Mouse (Mus musculus): ENCODE measurements around the gene Cpe.
A peak's percentile ranks its signal among the peaks of the same experiment; 100 is the strongest.

Gene Cpe

DNA sequence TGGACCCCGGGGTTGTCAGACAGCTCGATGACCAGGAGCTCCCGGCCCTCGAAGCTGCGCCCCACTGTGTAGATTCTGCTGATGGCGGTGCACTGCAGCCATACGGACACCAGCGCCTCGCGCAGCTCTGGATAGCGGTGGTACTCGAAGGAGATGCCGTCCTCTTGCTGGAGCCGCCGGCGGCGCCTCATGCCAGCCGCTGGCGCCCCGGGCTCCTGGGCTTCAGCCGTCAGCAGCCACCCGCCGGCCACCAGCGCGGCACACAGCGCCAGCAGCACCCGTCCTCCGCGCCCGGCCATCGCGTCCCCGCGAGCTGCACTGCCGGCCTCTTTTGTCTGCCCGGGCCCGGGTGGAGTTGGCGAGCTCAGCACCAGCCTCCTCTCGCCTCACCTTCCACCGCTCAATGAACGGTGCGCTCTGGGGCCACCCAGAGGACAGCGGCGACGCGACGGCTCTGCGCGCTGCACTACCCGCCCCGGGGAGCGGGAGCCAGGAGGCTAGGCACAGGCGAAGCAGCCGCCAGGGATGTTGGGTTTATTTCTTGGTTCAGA is at the start of gene Cpe:
TSS of gene Cpe (minus strand) at position 404 of the 551 bp plus-strand sequence.
- DNase-seq (ENCODE audit: low spot score in 2 of 2), result peak; percentile 87 to 91

DNA sequence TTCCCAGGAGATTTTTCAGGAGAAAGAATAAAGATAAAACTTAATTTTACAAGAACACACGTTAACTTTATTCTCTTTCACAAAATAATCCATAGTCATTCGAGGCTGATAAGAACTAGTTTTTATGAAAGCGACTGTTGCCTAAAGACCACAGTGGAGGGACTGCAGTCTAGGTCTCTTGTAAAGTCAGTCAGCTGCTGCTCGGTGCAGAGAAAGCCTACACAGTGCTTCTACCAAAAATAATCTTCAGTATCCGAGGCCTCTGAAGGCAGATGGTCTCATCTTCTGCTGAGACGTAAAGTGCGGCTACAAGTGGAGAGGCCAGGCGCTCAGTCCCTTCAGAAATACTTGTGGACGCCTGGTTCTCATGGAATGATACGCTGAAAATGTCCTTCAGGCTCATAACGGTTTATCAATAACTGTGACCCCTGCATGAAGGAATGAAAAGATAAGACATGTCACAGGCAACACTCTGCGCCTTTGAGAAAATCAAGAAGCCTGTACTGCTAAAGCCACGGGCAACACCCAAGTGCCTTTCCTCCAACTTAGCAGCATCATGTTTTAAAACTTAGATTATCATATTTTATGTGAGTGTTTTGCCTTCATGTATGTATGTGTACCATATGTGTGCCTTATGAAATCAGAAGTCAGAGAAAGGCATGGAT is 47.8 kb upstream of the Cpe start:
- DNase-seq (ENCODE audit: low spot score in 2 of 2), result no peak

DNA sequence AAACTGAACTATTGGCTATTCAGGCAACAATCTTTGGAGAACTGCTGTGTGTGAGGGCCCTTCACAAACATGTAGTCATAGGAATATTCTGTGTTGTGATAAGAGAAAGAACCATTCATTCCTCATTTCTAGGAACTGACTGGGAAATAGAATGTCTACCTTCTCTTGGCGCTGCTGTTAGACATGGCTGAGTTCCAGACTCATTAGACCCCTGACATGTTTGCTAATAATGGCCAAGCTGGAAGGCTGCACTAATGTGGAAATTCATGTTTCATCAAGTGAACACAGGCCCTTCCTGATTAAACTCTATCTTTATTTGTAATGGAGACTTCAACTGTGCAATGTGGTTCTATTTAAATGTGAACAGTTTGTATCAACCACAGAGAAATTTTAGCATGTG is 46.1 kb upstream of the Cpe start:
- no peak for DNase-seq (ENCODE audit: low spot score in 2 of 2)

DNA sequence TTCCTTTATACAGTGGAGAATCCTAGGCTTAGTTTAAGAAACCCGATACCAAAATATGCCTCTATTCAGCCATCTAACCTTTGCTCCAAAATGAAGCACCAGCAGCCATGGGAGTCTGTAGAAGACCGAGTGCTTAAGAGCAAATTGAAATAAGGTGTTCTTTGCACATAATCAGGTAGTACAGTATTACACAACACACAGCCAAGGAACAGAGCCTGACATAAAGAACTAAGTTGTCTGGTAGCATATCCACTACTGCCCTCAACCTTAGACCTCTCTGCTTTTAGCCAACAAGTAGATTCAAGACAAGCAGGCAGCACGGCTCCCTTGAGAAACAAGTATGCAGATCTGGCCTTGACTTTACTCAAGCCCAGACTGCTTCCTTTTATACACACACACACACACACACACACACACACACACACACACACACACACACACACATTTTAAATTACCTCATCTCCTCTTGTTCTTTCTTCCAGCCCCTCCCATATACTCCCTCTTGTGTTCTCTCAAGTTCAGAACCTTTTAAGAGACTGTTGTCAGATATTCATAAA is 44.0 kb upstream of the Cpe start:
- DNase-seq (ENCODE audit: low spot score in 2 of 2), result no peak

DNA sequence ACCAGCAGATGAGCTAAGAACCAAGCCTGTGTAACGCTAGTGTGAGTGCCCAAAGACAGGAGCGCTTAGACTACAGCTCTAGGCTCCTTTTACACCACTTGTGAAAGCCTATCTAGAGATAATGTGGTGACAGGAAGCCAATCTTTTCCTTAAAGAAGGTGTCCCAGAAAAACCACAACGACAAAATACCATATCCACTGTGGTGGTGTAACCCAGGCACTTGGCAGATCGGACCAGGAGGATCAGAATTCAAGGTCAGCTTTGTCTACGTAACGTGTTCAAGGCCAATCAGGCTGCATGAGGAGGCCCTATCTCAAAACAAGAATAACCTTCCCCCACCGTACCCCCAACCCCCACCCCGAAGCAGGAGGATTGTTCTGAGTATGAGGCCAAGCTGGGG is 42.3 kb upstream of the Cpe start:
- no peak for DNase-seq (ENCODE audit: low spot score in 2 of 2)

DNA sequence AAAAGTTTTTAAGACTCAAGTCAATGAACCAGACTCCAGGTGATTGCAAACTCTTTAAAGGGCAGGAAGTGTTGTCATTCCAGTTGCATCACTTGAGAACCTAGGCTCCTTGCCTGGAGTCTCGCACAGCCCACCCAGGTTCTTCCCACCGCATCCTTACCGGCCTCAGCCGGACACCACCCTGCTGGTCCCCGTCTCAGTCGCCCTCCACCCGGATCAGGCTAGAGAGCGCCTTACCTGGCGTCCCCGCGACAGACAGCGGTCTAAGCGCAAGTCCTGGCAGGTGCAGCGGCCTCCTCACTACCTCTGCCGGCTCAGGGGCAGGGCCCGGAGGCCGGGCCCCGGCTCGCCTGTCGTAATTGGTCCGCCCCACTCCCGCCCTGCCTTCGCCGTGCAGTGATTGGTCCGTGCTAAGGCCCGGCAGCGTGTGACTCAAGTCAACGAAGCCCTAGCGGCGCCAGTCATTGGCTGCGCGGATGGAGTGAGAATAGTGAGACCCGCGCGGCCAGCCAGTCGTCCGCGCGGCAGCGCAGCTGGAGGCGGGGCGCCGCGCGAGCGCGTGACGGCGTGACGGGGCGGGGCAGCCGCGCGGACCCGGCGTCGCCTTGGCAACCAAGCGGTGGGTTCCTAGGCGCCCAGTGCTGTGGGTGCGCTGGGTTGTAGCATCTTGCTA is 40.6 kb upstream of the Cpe start, which contains the start of gene Msmo1:
TSS of gene Msmo1 (minus strand) at position 522 of the 673 bp plus-strand sequence.
- DNase-seq (ENCODE audit: low spot score in 2 of 2), result peak; percentile 98

DNA sequence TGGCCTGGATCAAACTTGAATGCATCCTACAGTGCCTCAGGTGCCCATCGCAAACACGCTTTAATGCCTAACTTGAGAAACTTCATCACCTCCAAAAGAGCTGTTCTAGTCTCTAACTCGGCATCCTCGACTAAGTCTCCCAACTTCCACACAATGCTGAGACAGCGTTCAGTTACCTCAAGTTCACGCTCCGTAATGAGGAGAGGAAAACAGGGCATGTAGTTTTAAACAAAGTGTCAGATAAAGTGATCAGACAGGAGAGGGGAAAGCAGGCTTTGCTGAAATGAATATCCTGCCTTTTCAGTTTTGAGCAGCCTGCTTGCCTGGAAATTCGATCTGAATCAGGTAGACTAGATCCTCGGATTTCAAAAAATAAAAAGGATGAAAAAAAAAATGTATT is 39.7 kb upstream of the Cpe start:
- no peak for DNase-seq (ENCODE audit: low spot score in 2 of 2)

DNA sequence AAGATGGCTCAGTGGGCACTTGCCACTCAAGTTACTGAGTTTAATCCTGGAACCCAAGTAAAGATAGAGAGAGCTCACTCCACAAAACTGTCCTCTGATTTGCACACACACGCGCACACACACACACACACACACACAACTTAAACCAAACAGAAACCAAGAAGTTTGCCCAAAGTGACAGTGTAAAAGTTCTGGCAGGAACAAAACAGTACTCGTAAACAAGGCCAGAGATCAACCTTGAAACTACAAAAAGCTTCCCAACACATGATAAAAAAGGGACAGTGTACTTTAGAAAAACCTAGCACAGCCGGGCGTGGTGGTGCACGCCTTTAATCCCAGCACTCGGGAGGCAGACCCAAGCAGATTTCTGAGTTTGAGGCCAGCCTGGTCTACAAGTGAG is 35.3 kb upstream of the Cpe start:
- DNase-seq (ENCODE audit: low spot score in 2 of 2), result no peak

DNA sequence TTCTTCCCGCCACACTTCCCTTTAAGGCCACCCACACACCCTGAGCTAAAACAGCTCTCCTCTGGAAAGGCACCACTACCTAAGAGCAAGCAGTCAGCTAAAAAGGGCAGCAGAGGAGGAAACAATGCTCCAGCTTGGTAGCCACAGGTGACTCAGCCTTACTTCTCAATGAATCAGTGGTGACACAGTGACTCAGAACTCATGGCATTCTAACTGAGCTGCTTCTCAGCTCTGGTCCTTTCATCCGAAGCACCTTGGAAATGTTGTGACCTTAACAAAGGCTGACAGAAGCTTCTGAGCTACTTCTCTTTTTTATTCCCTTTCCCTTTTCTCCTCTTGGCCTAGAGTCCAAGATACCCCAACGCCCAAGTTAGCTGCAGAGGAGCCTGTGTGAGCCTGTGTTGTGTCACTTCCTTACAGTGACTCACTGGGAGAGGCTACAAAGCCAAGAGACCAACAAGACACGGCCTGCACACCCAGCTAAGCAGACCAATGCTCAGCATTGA is 33.4 kb upstream of the Cpe start:
- peak; percentile 32 to 52 for DNase-seq (ENCODE audit: low spot score in 2 of 2)

DNA sequence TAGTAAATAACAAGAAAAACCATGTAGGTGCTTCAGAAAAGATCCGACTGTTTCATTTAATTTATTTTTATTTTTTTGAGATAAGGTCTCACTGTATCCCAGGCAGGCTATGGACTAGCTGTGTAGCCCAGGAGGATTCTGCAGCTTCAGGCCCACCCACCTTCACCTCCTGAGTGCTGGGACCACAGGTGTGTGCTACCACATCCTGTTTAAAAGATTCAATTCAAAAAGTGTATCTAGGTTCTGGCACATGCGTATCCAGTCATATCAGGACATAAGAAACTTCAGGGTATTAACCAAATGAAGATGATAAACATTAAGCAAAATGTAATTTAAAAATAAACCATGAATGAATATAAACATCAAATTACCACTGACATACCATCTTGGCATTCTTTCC is 30.4 kb upstream of the Cpe start:
- DNase-seq (ENCODE audit: low spot score in 2 of 2), result no peak

DNA sequence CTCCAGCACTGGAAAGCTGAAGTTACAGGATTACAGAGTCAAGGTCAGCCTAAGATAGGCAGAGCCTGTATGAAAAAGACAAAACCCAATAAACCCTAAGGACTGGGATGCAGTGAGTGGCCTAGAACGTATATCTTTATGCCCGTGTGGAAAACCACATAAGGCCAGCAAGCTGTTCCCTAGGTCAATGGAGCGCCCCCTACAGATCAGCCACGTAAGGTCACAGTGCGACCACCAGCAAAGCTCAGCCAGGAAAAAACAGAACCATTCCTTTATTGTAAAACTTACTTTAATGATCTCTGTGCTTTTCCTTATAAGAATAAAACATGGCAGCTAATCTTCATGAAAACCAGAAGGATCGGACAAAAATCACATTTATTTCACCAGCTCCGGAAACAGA is 25.0 kb upstream of the Cpe start:
- DNase-seq (ENCODE audit: low spot score in 2 of 2), result no peak

DNA sequence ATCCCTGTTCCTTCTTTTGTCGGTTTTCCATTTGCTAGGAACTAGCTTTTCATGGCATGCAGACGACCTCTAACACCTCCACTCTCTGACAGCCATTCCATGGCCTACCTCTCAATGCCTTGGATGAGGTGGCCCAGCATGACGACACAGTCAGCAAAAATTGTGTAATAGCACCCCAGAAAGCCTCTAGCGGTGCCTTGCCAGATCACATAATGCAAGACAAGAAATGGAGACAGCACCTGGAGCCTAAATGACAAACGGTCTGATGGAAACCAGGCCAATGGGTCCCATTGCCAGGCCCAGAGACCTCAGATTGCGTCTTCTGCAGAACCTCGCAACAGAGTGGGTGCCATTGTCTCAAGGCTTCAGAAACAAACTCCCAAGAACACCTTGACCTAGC is 19.6 kb upstream of the Cpe start:
- no peak for DNase-seq (ENCODE audit: low spot score in 2 of 2)

DNA sequence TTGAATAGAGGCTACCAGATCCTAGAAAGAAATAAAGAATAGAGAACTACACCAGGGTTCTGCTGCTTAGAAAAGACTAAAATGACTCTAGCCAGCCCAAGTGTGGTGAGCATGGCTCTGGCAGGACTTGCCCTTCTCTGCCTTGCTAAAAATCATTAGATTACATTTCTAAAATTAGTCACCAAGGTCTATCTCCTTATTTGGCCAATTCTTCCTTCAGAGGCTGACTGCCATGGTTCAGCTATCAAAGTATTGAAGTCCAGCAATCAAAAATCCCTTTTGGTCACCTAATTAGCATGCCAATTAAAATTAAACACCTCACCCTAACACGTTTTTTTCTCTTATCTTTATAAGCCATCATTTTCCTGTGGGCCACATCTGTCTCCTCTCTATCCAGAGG is 18.7 kb upstream of the Cpe start:
- no peak for DNase-seq (ENCODE audit: low spot score in 2 of 2)

DNA sequence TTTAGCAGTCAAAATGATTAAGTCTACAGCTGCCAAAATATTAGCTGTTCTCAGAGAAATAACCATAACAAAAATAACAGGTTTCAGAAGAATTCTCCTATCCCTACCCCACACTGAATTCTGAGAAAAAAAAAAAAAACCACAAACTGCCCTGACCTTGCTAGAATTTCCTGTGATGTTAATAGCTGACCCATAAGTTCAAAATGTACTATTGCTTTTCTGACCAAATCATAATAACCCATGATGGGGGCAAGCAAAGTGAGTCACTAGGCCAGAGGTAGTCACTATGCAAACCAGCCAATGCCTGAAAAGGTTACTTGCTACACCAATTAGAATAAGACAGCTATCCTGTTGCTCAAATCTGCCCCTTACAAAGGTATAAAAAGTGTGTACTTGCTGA is 14.6 kb upstream of the Cpe start:
- no peak for DNase-seq (ENCODE audit: low spot score in 2 of 2)

DNA sequence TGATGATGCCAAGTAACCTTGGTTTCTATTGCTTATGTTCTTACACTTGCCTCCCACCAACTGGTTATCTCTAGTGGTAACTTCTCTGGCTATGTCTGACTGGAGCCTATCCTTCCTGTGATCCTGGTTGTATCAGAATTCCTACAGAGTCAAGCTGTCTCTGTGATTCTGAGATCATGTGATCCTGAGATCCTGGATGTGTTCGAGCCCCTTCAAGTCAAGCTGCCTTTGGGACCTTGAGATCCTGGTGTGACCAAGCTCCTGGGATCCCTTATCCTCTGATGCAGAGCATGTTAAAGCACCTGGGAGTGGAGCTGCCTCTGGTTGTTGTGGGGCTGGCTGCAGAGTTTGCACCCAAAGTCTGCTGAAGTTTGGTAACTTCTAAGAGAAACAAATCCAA is 10.3 kb upstream of the Cpe start:
- no peak for DNase-seq (ENCODE audit: low spot score in 2 of 2)

DNA sequence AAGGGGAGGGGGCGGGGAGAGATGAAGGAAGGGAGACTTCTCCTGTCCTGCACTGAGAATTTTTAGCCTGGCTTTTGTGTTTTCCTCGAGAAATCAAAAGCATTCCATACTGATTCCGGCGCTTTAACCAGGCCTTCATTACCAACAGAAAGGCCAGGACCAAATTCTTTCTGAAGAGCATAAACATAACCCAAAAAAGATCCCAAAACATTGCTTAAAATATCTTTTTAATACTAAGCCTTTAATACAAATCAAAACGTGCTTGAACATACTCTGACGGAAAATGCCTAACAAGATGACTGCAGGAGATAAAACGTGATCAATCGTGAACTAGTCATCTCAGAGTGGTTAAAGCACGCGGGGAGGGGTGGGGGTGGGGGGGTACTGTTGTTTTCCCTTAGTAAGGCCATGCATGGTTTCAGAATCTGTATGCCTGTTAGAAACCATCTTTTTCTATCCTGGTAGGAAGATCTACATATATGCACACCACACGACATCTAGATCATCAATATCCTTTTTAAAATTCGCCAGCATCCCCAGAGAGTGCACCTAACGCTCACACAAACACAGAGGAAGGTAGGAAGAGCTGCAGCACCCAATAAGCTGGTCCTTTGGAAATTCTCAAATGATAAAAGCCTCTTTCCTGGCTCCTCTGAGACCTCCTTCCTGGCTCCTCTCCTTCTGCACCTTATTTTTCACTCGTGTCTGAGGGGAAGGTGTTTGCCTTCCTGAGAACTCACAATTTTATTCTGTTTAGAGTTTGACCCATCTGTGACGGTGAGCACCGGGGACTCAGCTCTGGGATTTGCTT is 1.1 kb downstream of the Cpe start:
- peak; percentile 20 to 44 for DNase-seq (ENCODE audit: low spot score in 2 of 2)

DNA sequence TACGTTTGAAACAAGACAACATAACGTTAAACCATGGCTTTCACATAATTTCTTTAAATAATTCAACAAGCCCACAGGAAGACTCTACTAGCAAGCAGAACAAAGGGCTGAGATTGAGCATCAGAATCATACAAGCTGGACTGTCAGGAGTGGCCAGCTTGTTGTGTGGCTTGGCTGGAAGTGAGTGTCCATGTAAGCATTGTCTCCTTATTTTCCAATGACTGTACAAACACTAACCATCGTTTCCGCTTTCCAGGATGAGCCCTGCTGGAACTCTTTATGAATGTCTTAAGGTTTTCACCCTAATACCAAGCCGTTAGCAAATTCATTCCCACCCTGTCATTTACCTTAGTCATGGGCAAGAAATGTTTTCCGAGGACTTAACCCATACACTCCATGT is 2.0 kb downstream of the Cpe start:
- peak in 1 of 2 experiments; percentile 36 for DNase-seq (ENCODE audit: low spot score in 2 of 2)

DNA sequence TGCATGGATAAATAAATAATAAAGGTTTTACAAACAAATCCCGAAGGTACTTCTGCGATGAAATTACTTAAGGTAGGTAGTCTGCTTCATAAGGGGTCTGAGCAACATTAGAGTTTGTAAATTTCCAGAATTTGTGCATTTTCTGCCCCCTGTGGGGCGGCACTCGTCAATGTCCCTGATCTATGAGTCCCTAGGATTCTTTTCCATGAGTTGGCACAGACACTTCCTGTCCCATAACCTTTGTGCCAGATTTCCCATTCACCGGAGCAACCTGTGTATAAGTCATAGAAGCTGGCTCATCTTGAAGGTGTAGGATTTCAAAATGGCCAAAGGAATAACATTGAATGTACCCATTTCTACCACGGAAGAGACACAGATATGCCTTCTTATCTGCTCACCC is 2.5 kb downstream of the Cpe start:
- DNase-seq (ENCODE audit: low spot score in 2 of 2), result no peak

DNA sequence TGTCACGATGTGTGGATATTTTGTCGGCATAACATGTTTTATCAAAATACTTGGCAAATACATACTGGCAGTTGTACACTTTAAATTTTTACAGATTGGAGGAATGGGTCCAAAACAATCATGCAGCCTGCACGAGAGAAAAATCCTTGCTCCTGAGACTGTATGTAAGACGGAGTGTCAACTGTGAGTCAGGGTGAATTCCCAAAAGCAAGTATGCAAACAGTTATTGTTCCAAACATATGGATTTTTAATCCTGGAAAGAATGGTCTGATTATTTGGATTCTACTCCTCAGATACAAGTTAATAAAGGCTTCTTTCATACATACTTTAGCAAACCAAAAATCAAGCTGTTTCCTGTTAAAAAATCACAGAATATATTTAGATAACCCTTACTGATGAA is 4.1 kb downstream of the Cpe start:
- DNase-seq (ENCODE audit: low spot score in 2 of 2), result no peak

DNA sequence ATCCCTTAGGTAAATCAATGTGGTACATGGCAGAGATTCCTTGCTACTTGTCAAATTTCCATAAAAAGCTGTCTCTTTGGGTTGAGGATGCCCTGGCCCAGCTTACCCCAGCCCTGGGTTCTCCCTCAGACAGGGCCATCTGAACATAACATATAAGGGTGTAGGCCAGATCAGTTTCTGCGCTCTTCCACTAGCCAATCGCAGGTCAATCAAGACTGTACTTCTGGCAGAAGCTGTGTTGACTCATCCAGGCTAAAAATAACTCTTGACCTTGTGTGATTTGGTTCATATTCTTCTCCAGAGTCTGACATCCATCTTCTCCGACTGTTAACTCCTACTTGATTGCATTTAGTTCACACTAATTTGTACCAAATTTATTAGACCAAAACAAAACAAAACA is 4.7 kb downstream of the Cpe start:
- no peak for DNase-seq (ENCODE audit: low spot score in 2 of 2)

DNA sequence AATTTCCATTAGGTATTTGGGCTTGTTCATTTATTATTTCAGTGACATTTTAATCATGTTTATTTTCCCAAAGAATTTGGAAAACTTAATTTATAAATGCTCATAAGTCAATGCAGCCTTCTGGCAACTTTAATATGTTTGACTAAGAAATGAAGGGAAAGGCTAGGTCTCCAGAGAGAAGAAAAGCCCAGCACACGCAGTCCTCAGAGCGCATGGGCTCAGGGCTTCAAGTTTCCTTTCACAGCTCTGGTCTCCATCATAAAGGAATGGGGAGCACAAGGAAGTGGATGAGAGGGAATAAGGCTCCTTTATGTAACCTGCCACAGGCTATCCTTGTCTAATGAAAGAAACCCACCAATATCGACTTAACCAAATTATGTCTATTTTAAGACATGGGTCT is 10.4 kb downstream of the Cpe start:
- no peak for DNase-seq (ENCODE audit: low spot score in 2 of 2)

DNA sequence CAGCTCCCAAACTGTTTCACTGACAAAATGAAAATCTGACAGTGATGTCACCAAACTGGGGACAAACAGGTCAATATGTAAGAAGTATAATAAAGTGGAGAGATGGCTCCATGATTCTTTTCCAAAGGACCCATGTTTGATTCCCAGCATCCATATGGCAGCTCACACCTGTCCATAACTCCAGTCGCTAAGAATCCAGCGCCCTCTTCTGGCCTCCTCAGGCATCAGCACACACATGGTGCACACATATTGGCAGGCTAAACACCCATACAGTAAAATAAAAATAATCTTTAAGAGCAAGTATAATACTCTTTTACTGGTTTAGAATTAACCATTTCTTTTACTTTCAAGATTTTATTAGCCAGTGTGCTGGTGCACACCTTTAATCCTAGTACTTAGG is 16.5 kb downstream of the Cpe start:
- DNase-seq (ENCODE audit: low spot score in 2 of 2), result no peak
